Mouse (Mus musculus): ENCODE data around the gene Cybrd1. TPM values are rescaled to one million over a fixed set of nuclear protein-coding genes. Genes with fewer than 3 reads are reported as not detected.

Cybrd1 gene
- polyA plus RNA-seq, 1 experiment = not detected

- H3K27me3 ChIP-seq (ENCODE audit: control insufficient read depth, insufficient read depth, insufficient read length) = no peaks in the 10 kb centered on the region
- H3K4me3 ChIP-seq (ENCODE audit: insufficient read depth, poor library complexity, severe bottlenecking) = no peak overlapping the region
- no peak overlapping the region for H3ac ChIP-seq (ENCODE audit: control insufficient read depth, insufficient read length, low read depth)
- H3K79me2 ChIP-seq (ENCODE audit: control insufficient read depth, insufficient read depth) = no peaks in the 10 kb centered on the region
- H3K36me3 ChIP-seq (ENCODE audit: control insufficient read depth, insufficient read depth) = no peaks in the 10 kb centered on the region
- H3K79me3 ChIP-seq (ENCODE audit: low read depth) = no peaks in the 10 kb centered on the region
- TF ChIP-seq CEBPB (IDR thresholded peaks at IDR 0.05; ENCODE audit: low read depth) = no peak
- no peak for TF ChIP-seq USF1 (IDR thresholded peaks at IDR 0.05; ENCODE audit: low read depth)
- TF ChIP-seq MYOG (IDR thresholded peaks at IDR 0.05; ENCODE audit: control insufficient read depth, extremely low read depth, insufficient read length) = no peak
- no peak for TF ChIP-seq MAX (IDR thresholded peaks at IDR 0.05)
- no peak for TF ChIP-seq CTCF (IDR thresholded peaks at IDR 0.05; ENCODE audit: control insufficient read depth, insufficient read depth, insufficient read length)
- no peak for TF ChIP-seq FOSL1 (IDR thresholded peaks at IDR 0.05; ENCODE audit: insufficient read depth, low read length, poor library complexity, severe bottlenecking)
- no peak for TF ChIP-seq MYOD1 (IDR thresholded peaks at IDR 0.05; ENCODE audit: control insufficient read depth, insufficient read length, low read depth)
These were observed 22.9 kb downstream of the Cybrd1 start for GRCm38 (mm10) chr2:71140622-71141021.

GRCm38 (mm10) chr2:71142410-71142809, 24.7 kb downstream of the Cybrd1 start:
- H3ac ChIP-seq (ENCODE audit: control insufficient read depth, insufficient read length, low read depth) = no peak overlapping the region
- no peak overlapping the region for H3K4me3 ChIP-seq (ENCODE audit: insufficient read depth, poor library complexity, severe bottlenecking)
- no peaks in the 10 kb centered on the region for H3K36me3 ChIP-seq (ENCODE audit: control insufficient read depth, insufficient read depth)
- H3K79me2 ChIP-seq (ENCODE audit: control insufficient read depth, insufficient read depth) = no peaks in the 10 kb centered on the region
- no peaks in the 10 kb centered on the region for H3K79me3 ChIP-seq (ENCODE audit: low read depth)
- TF ChIP-seq FOSL1 (IDR thresholded peaks at IDR 0.05; ENCODE audit: insufficient read depth, low read length, poor library complexity, severe bottlenecking) (no peak), MYOD1 (IDR thresholded peaks at IDR 0.05; ENCODE audit: control insufficient read depth, insufficient read length, low read depth) (no peak), USF1 (IDR thresholded peaks at IDR 0.05; ENCODE audit: low read depth) (no peak), MAX (IDR thresholded peaks at IDR 0.05) (no peak), CTCF (IDR thresholded peaks at IDR 0.05; ENCODE audit: control insufficient read depth, insufficient read depth, insufficient read length) (no peak), CEBPB (IDR thresholded peaks at IDR 0.05; ENCODE audit: low read depth) (no peak), MYOG (IDR thresholded peaks at IDR 0.05; ENCODE audit: control insufficient read depth, extremely low read depth, insufficient read length) (no peak)
- H3K27me3 ChIP-seq (ENCODE audit: control insufficient read depth, insufficient read depth, insufficient read length) = peaks cover 4% of the 10 kb centered on the region

- no peak for TF ChIP-seq CTCF (IDR thresholded peaks at IDR 0.05; ENCODE audit: control insufficient read depth, insufficient read depth, insufficient read length)
- no peak for TF ChIP-seq FOSL1 (IDR thresholded peaks at IDR 0.05; ENCODE audit: insufficient read depth, low read length, poor library complexity, severe bottlenecking)
- no peak for TF ChIP-seq MYOG (IDR thresholded peaks at IDR 0.05; ENCODE audit: control insufficient read depth, extremely low read depth, insufficient read length)
- TF ChIP-seq CEBPB (IDR thresholded peaks at IDR 0.05; ENCODE audit: low read depth) = no peak
- no peak for TF ChIP-seq MAX (IDR thresholded peaks at IDR 0.05)
- no peak for TF ChIP-seq MYOD1 (IDR thresholded peaks at IDR 0.05; ENCODE audit: control insufficient read depth, insufficient read length, low read depth)
- TF ChIP-seq USF1 (IDR thresholded peaks at IDR 0.05; ENCODE audit: low read depth) = no peak
- peaks cover 6% of the 10 kb centered on the region for H3K27me3 ChIP-seq (ENCODE audit: control insufficient read depth, insufficient read depth, insufficient read length)
- no peaks in the 10 kb centered on the region for H3K79me3 ChIP-seq (ENCODE audit: low read depth)
- no peaks in the 10 kb centered on the region for H3K79me2 ChIP-seq (ENCODE audit: control insufficient read depth, insufficient read depth)
- no peak overlapping the region for H3K4me3 ChIP-seq (ENCODE audit: insufficient read depth, poor library complexity, severe bottlenecking)
- H3K36me3 ChIP-seq (ENCODE audit: control insufficient read depth, insufficient read depth) = no peaks in the 10 kb centered on the region
- no peak overlapping the region for H3ac ChIP-seq (ENCODE audit: control insufficient read depth, insufficient read length, low read depth)
These were observed 28.1 kb downstream of the Cybrd1 start for GRCm38 (mm10) chr2:71145853-71146252.

- no peaks in the 10 kb centered on the region for H3K79me2 ChIP-seq (ENCODE audit: control insufficient read depth, insufficient read depth)
- no peak overlapping the region for H3ac ChIP-seq (ENCODE audit: control insufficient read depth, insufficient read length, low read depth)
- TF ChIP-seq USF1 (IDR thresholded peaks at IDR 0.05; ENCODE audit: low read depth) (no peak), CTCF (IDR thresholded peaks at IDR 0.05; ENCODE audit: control insufficient read depth, insufficient read depth, insufficient read length) (no peak)
- no peaks in the 10 kb centered on the region for H3K36me3 ChIP-seq (ENCODE audit: control insufficient read depth, insufficient read depth)
- no peaks in the 10 kb centered on the region for H3K79me3 ChIP-seq (ENCODE audit: low read depth)
- H3K27me3 ChIP-seq (ENCODE audit: control insufficient read depth, insufficient read depth, insufficient read length) = peaks cover 6% of the 10 kb centered on the region
- no peak overlapping the region for H3K4me3 ChIP-seq (ENCODE audit: insufficient read depth, poor library complexity, severe bottlenecking)
These were observed 28.5 kb downstream of the Cybrd1 start for GRCm38 (mm10) chr2:71146266-71146665.

GRCm38 (mm10) chr2:71147816-71148215, 30.1 kb downstream of the Cybrd1 start:
- TF ChIP-seq USF1 (IDR thresholded peaks at IDR 0.05; ENCODE audit: low read depth) (no peak), CEBPB (IDR thresholded peaks at IDR 0.05; ENCODE audit: low read depth) (no peak), CTCF (IDR thresholded peaks at IDR 0.05; ENCODE audit: control insufficient read depth, insufficient read depth, insufficient read length) (no peak), FOSL1 (IDR thresholded peaks at IDR 0.05; ENCODE audit: insufficient read depth, low read length, poor library complexity, severe bottlenecking) (no peak), MAX (IDR thresholded peaks at IDR 0.05) (no peak), MYOD1 (IDR thresholded peaks at IDR 0.05; ENCODE audit: control insufficient read depth, insufficient read length, low read depth) (no peak), MYOG (IDR thresholded peaks at IDR 0.05; ENCODE audit: control insufficient read depth, extremely low read depth, insufficient read length) (no peak)
- H3ac ChIP-seq (ENCODE audit: control insufficient read depth, insufficient read length, low read depth) = no peak overlapping the region
- no peak overlapping the region for H3K4me3 ChIP-seq (ENCODE audit: insufficient read depth, poor library complexity, severe bottlenecking)
- H3K36me3 ChIP-seq (ENCODE audit: control insufficient read depth, insufficient read depth) = no peaks in the 10 kb centered on the region
- peaks cover 6% of the 10 kb centered on the region for H3K27me3 ChIP-seq (ENCODE audit: control insufficient read depth, insufficient read depth, insufficient read length)
- no peaks in the 10 kb centered on the region for H3K79me2 ChIP-seq (ENCODE audit: control insufficient read depth, insufficient read depth)
- H3K79me3 ChIP-seq (ENCODE audit: low read depth) = no peaks in the 10 kb centered on the region

GRCm38 (mm10) chr2:71152170-71152569, 34.4 kb downstream of the Cybrd1 start:
- Histone ChIP-seq H3K36me3 (ENCODE audit: control insufficient read depth, insufficient read depth) (no peaks in the 10 kb centered on the region), H3ac (ENCODE audit: control insufficient read depth, insufficient read length, low read depth) (no peak overlapping the region), H3K79me2 (ENCODE audit: control insufficient read depth, insufficient read depth) (no peaks in the 10 kb centered on the region), H3K79me3 (ENCODE audit: low read depth) (no peaks in the 10 kb centered on the region), H3K4me3 (ENCODE audit: insufficient read depth, poor library complexity, severe bottlenecking) (no peak overlapping the region), H3K27me3 (ENCODE audit: control insufficient read depth, insufficient read depth, insufficient read length) (peaks cover 4% of the 10 kb centered on the region)
- TF ChIP-seq MAX (IDR thresholded peaks at IDR 0.05) (no peak), FOSL1 (IDR thresholded peaks at IDR 0.05; ENCODE audit: insufficient read depth, low read length, poor library complexity, severe bottlenecking) (no peak), CTCF (IDR thresholded peaks at IDR 0.05; ENCODE audit: control insufficient read depth, insufficient read depth, insufficient read length) (no peak), USF1 (IDR thresholded peaks at IDR 0.05; ENCODE audit: low read depth) (no peak), MYOD1 (IDR thresholded peaks at IDR 0.05; ENCODE audit: control insufficient read depth, insufficient read length, low read depth) (no peak), MYOG (IDR thresholded peaks at IDR 0.05; ENCODE audit: control insufficient read depth, extremely low read depth, insufficient read length) (no peak), CEBPB (IDR thresholded peaks at IDR 0.05; ENCODE audit: low read depth) (no peak)
